Mouse (Mus musculus) gastrocnemius, postnatal 25 days (tissue): ENCODE measurements at regions not wholly inside any gene's neighbourhood (a gene's known extent, or its start where the extent isn't known, plus 50 kb on each side); places are given as distances from the start of the nearest gene placed in this dataset.
A peak's percentile ranks its signal among the peaks of the same experiment; 100 is the strongest.
"Not testable (repeated sequence)": the region's sequence is repeated elsewhere in the genome, so short reads cannot be mapped to it uniquely, and the experiment has no call there.

Experiments
- DNase-seq: peaks from one replicate; pipeline ENCODE4 v3.0.0; 2022

GRCm38 (mm10) chrX:50675356-50675755 is 165.5 kb upstream of the Stk26 start:
- DNase-seq: no peak

GRCm38 (mm10) chrX:50657835-50658565 is 182.8 kb upstream of the Stk26 start:
- no peak for DNase-seq

DNA sequence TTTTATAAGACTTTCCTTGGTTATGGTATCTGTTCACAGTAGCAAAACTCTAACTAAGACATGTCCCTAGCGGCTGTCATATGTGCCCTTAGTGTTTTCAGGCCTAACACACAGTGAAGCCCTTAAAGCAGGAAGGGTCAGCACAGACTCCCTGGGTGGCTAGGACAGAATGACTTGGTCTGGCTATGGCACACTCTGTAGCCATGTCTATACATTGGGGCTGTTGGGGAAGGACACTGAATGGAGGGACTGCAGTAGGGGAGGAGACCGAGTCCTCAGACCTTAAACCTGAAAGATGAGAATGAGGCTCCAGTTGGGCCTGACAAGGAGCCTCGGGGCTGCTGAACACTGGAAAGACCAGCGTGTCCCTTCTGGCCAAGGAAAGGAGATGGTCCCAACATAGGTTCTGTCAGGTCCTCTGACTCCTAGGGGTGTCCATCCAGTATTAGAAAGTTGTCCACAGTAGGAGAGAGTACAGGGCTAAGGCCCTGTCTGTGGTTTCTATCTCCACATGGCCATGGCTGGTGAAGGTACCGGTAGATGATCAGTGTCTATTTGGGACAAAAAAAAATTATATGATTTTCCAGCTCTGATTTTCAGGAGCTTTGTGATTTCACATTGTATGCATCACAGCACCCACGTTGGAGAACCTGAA is 183.5 kb upstream of the Stk26 start:
- no peak for DNase-seq

DNA sequence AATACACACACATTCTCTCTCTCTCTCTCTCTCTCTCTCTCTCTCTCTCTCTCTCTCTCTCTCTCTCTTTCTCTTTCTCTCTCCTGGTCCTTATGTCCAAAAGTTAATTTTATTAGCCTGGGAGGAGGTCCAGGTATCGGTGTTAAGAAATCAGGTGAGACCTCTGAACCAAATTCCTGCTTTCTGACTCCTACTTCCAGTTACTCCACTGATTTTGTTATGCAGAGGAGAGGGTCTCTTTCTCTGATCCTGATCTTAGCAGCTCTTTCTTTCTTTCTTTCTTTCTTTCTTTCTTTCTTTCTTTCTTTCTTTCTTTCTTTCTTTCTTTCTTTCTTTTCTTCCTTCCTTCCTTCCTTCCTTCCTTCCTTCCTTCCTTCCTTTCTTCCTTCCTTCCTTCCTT is 185.5 kb upstream of the Stk26 start:
- not testable (repeated sequence) for DNase-seq

- DNase-seq: no peak
These were observed 199.5 kb upstream of the Stk26 start for GRCm38 (mm10) chrX:50641347-50641746.

DNA sequence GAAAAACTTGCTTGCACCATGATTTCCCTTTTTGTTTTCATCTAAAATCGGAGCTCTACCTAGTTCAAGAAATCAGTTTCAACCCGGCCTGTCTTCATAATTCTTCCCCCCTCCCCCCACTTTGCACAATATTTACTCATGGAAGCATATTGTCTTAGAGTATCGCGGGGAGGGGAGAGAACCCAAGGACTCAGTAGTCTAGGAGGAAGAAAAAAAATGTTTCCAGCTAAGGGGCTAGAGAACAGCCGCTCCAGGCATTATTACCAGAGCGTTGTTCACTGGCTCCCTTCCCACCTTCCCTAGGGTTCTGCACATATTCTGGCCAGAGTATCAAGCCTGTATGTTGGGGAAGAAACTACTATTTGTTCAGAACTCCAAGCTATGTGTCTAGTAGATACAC is 205.2 kb upstream of the Stk26 start:
- no peak for DNase-seq

- peak; percentile 85 for DNase-seq
These were observed 205.8 kb upstream of the Stk26 start for GRCm38 (mm10) chrX:50634842-50635615.

GRCm38 (mm10) chrX:50632536-50632935 is 204.2 kb upstream of the Olfr1324 start:
- DNase-seq: no peak

- no peak for DNase-seq
These were observed 197.0 kb upstream of the Olfr1324 start for GRCm38 (mm10) chrX:50625336-50625735.

GRCm38 (mm10) chrX:50622984-50623455 is 194.7 kb upstream of the Olfr1324 start:
- DNase-seq: peak; percentile 68

GRCm38 (mm10) chrX:50620909-50621308 is 192.6 kb upstream of the Olfr1324 start:
- DNase-seq: no peak

DNA sequence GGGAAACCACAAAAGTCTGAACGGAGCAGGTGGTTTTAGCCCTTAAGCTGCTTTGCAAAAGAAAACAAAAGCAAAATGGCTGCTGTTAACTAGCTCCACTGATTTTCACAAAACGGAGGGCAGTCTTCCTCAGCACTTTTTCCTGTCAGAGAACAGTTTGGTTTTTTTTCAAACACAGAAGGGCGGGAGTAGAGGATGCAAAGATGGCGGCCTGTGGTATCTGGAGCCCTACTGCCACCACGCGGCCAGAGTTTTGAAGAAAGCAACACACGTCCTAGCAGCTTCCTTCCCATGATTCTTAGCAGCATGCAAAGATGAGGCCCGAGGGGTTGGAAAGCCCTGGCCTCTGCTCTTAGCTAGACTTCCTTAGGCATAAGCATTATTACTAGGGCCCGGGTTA is 191.6 kb upstream of the Olfr1324 start:
- peak; percentile 80 for DNase-seq

GRCm38 (mm10) chrX:50618936-50619335 is 190.6 kb upstream of the Olfr1324 start:
- no peak for DNase-seq

- DNase-seq: peak; percentile 83
These were observed 188.6 kb upstream of the Olfr1324 start for GRCm38 (mm10) chrX:50616920-50617319.

GRCm38 (mm10) chrX:50614874-50615273 is 186.6 kb upstream of the Olfr1324 start:
- peak; percentile 72 for DNase-seq

DNA sequence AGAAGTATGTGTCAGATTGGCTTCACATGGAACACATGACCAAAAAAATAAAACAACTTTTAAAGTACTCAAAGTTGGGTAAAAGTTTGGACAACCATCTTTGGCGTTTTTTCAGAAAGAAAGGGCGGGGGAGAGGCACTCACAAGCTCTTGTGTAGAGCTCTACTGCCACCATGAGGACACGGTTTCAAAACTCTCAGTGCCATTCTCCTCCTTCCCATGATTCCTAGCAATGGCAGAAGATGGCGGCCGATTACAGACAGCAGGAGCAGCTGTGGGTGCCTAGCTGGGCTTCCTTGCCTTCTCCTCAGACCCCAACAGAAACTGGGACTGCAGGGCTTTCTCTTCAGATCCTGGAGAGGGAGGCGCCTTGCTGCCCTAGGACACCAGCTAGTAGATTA is 186.1 kb upstream of the Olfr1324 start:
- peak; percentile 68 for DNase-seq

DNA sequence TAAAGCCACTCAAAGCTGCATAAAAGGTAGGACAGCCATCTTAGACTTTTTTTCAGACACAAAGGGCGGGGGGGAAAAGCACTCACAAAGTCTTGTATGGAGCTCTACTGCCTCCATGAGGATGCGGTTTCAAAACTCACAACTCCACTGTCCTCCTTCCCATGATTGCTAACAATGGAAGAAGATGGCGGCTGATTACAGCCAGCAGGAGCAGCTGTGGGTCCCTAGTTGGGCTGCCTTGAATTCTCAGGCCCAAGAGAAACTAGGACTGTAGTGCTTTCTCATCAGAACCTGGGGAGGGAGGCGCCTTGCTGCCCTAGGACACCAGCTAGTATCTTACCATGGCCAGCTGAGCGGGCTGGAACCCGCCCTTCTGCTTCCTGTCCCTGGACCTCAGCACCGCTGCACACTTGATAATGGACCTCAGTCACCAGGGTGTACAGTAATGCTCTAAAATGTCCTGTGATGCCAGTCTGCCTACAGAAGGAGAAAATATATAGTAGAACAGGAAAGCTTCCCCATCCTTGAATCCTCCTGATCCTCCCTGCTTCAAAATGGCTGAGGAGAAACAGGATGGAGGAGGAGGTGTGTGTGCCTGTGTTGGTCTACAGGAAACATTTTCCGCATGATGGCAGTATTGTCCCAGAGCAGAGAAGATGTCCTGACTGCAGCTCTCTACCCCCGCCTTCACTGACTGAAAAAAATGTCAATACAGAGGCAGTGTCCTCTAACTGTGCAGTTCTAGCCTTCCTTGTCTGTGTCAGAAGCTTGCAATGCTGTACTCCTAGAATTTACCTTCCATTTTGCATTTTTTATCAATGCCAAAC is 183.7 kb upstream of the Olfr1324 start:
- peak; percentile 77 for DNase-seq

GRCm38 (mm10) chrX:50608141-50608540 is 179.8 kb upstream of the Olfr1324 start:
- not testable (repeated sequence) for DNase-seq

- peak; percentile 68 for DNase-seq
These were observed 179.3 kb upstream of the Olfr1324 start for GRCm38 (mm10) chrX:50607636-50608035.

DNA sequence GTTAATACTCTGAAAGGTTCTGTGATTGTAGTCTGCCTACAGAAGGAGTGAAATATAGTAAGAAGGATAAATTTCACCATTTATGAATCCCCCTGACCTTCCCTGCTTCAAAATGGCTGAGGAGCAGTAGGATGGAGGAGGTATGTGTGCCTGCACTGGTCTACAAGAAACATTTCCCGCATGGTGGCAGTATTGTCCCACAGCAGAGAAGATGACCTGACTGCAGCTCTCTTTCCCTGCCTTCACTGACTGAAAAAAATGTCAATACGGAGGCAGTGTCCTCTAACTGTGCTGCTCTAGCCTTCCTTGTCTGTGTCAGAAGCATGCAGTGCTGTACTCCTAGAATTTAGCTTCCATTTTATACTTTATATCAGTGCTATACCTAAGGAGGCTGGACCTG is 177.2 kb upstream of the Olfr1324 start:
- peak; percentile 81 for DNase-seq

- peak; percentile 74 for DNase-seq
These were observed 176.7 kb upstream of the Olfr1324 start for GRCm38 (mm10) chrX:50604995-50605394.

DNA sequence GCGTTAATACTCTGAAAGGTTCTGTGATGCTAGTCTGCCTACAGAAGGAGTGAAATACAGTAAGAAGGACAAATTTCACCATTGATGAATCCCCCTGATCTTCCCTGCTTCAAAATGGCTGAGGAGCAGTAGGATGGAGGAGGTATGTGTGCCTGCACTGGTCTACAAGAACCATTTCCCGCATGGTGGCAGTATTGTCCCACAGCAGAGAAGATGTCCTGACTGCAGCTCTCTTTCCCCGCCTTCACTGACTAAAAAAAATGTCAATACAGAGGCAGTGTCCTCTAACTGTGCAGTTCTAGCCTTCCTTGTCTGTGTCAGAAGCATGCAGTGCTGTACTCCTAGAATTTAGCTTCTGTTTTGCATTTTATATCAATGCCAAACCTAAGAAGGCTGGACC is 174.6 kb upstream of the Olfr1324 start:
- DNase-seq: peak; percentile 86
